19 mouse cellular contexts compared by ENCODE assay signal in genomic region chr1:181998673-181999072, GRCm38 (mm10). TPM values are rescaled to one million over a fixed set of nuclear protein-coding genes. Genes with fewer than 3 reads are reported as not detected.
DNase-seq lines count a peak whose midpoint lies in the region; ATAC-seq and TF ChIP-seq lines count a peak whose summit lies in the region.
"Had no signal": no experiment of that assay in that cellular context is flagged by ENCODE, and none has a peak within 500 bp of the region (broad histone marks: within the 10 kb centered on the region; RNA-seq: fewer than 3 reads in every experiment).

No protein-coding gene starts in this region.

- no peaks in the 10 kb centered on the region for H3K9me3 ChIP-seq in hindbrain, postnatal 0 days (ENCODE audit: low read length)
- no peaks in the 10 kb centered on the region for H3K9me3 ChIP-seq in hindbrain, embryonic 11.5 days (ENCODE audit: control insufficient read depth, low read length)
- no peaks in the 10 kb centered on the region for H3K9me3 ChIP-seq in liver, embryonic 12.5 days (replicated peaks)
- H3K9me3 ChIP-seq: embryonic facial prominence, embryonic 13.5 days; kidney, embryonic 15.5 days had no signal

- H3K9ac ChIP-seq in hindbrain, postnatal 0 days (replicated peaks; ENCODE audit: low read length), result no peak overlapping the region
- no peak overlapping the region for H3K9ac ChIP-seq in hindbrain, embryonic 11.5 days (ENCODE audit: low read depth, low read length)
- no peak overlapping the region for H3K9ac ChIP-seq in liver, embryonic 12.5 days
- H3K9ac ChIP-seq: embryonic facial prominence, embryonic 13.5 days; kidney, embryonic 15.5 days; liver, postnatal 0 days had no signal

- H3K4me1 ChIP-seq in hindbrain, postnatal 0 days (ENCODE audit: insufficient read depth, low read length), result no peaks in the 10 kb centered on the region
- H3K4me1 ChIP-seq in hindbrain, embryonic 11.5 days (replicated peaks; ENCODE audit: control insufficient read depth, insufficient read depth, low read length), result no peaks in the 10 kb centered on the region; the same call in 1 of the 2 replicates
- H3K4me1 ChIP-seq in liver, embryonic 12.5 days, result no peaks in the 10 kb centered on the region

- H3K4me2 ChIP-seq in hindbrain, postnatal 0 days (ENCODE audit: low read depth, low read length), result no peak overlapping the region
- H3K4me2 ChIP-seq in hindbrain, embryonic 11.5 days (replicated peaks; ENCODE audit: low read depth, low read length), result no peak overlapping the region
- no peak overlapping the region for H3K4me2 ChIP-seq in liver, embryonic 12.5 days
- H3K4me2 ChIP-seq: embryonic facial prominence, embryonic 13.5 days; kidney, embryonic 15.5 days; midbrain, embryonic 11.5 days had no signal

- H3K36me3 ChIP-seq in hindbrain, postnatal 0 days (ENCODE audit: insufficient read depth, low read length), result no peaks in the 10 kb centered on the region
- no peaks in the 10 kb centered on the region for H3K36me3 ChIP-seq in hindbrain, embryonic 11.5 days (ENCODE audit: control insufficient read depth, insufficient read depth, low read length)
- no peaks in the 10 kb centered on the region for H3K36me3 ChIP-seq in liver, embryonic 12.5 days
- H3K36me3 ChIP-seq: embryonic facial prominence, embryonic 13.5 days; kidney, embryonic 15.5 days had no signal

- 48% methylated on average over 4 of the region's 4 CpGs for WGBS in hindbrain, postnatal 0 days
- whole genome bisulfite sequencing in hindbrain, embryonic 11.5 days, result 54% methylated on average over 4 of the region's 4 CpGs
- 77% methylated on average over 4 of the region's 4 CpGs for WGBS in liver, embryonic 12.5 days (ENCODE audit: insufficient replicate concordance)

- no peaks in the 10 kb centered on the region for H3K27me3 ChIP-seq in hindbrain, postnatal 0 days (ENCODE audit: insufficient read depth, low read length)
- H3K27me3 ChIP-seq in hindbrain, embryonic 11.5 days (ENCODE audit: control insufficient read depth, insufficient read depth, low read length), result no peaks in the 10 kb centered on the region
- H3K27me3 ChIP-seq in liver, embryonic 12.5 days (replicated peaks), result no peaks in the 10 kb centered on the region
- H3K27me3 ChIP-seq: embryonic facial prominence, embryonic 13.5 days; kidney, embryonic 15.5 days had no signal

- peak; percentile 37 for DNase-seq in embryo, embryonic 10.5 days (ENCODE audit: low spot score)
- DNase-seq in embryo, embryonic 10 days (ENCODE audit: low spot score), result no peak
- DNase-seq in hindbrain, postnatal 0 days (ENCODE audit: low spot score), result peak; percentile 36
- DNase-seq in hindbrain, embryonic 11.5 days (ENCODE audit: low spot score), result no peak
- DNase-seq in testis, postnatal 14 days (ENCODE audit: low spot score), result peak; percentile 24
- DNase-seq in testis, postnatal 10 days (ENCODE audit: low spot score), result no peak
- DNase-seq: cerebellum, adult 2 months; cerebellum, postnatal 25 days; gastrocnemius, adult 2 months; liver, postnatal 0 days had no signal

- TF ChIP-seq CTCF in hindbrain, postnatal 0 days (IDR thresholded peaks at IDR 0.05; ENCODE audit: low read depth), result no peak

- ATAC-seq in hindbrain, postnatal 0 days, result no peak
- ATAC-seq in hindbrain, embryonic 11.5 days (ENCODE audit: low FRiP score), result no peak
- ATAC-seq in liver, embryonic 12.5 days, result no peak
- ATAC-seq: CD4-positive, CD25-positive, alpha-beta regulatory T cell, adult 4 months; hindbrain, embryonic 16.5 days; intestine, embryonic 16.5 days; liver, postnatal 0 days; lung, postnatal 0 days had no signal

- H3K27ac ChIP-seq in hindbrain, postnatal 0 days, result peak overlapping the region; percentile 36; the same call in 1 of the 2 replicates
- H3K27ac ChIP-seq in hindbrain, embryonic 11.5 days (ENCODE audit: low read depth, low read length), result no peak overlapping the region
- no peak overlapping the region for H3K27ac ChIP-seq in liver, embryonic 12.5 days
- H3K27ac ChIP-seq: embryonic facial prominence, embryonic 13.5 days; gastrocnemius, adult 2 months; kidney, embryonic 15.5 days had no signal

- no peak overlapping the region for H3K4me3 ChIP-seq in hindbrain, postnatal 0 days (ENCODE audit: low read length)
- no peak overlapping the region for H3K4me3 ChIP-seq in hindbrain, embryonic 11.5 days (ENCODE audit: low read depth, low read length)
- no peak overlapping the region for H3K4me3 ChIP-seq in liver, embryonic 12.5 days
- H3K4me3 ChIP-seq: embryonic facial prominence, embryonic 13.5 days; gastrocnemius, adult 2 months; kidney, embryonic 15.5 days had no signal

RNA-seq across cellular contexts. Expression of gene Enah, which starts 21.1 kb away (rescaled TPM):
- total RNA-seq in hindbrain, postnatal 0 days (2014; rRNA removed), result 65.6 and 73.2 TPM in 2 replicates
- 20.7 and 23.3 TPM in 2 replicates for polyA plus RNA-seq in hindbrain, postnatal 0 days (2015; fragmentation: Nextera tagmentation; extraction: Ambion mirVana)
- 31.9 and 49.2 TPM in 2 replicates for polyA plus RNA-seq in hindbrain, embryonic 11.5 days (2014; fragmentation: Nextera tagmentation; extraction: Ambion mirVana)
- 2.8 and 3.1 TPM in 2 replicates for polyA plus RNA-seq in liver, embryonic 12.5 days (2016; fragmentation: Nextera tagmentation; extraction: Ambion mirVana)
- total RNA-seq: monocyte, adult 5-6 weeks had no signal

Comparison
In these comparisons a context has a peak if more than half of its experiments do, and no peak if none do; other contexts are left out.
1. DNase-seq: peak in embryo, embryonic 10.5 days (single experiment), hindbrain, postnatal 0 days (single experiment) and testis, postnatal 14 days (single experiment); none in embryo, embryonic 10 days (single experiment), hindbrain, embryonic 11.5 days (single experiment) and testis, postnatal 10 days (single experiment).